In genomic region chr16:24236511-24236910, GRCm38 (mm10) we compare ENCODE assay signal across 23 mouse cellular contexts.
DNase-seq lines count a peak whose midpoint lies in the region; ATAC-seq and TF ChIP-seq lines count a peak whose summit lies in the region.
"Had no signal": no experiment of that assay in that cellular context is flagged by ENCODE, and none has a peak within 500 bp of the region (broad histone marks: within the 10 kb centered on the region; RNA-seq: fewer than 3 reads in every experiment).

No protein-coding gene starts in this region.

- H3K4me3 ChIP-seq in limb, embryonic 14.5 days (replicated peaks; ENCODE audit: low read length) = no peak overlapping the region
- no peak overlapping the region for H3K4me3 ChIP-seq in limb, embryonic 10.5 days
- H3K4me3 ChIP-seq in embryonic fibroblast, embryonic 13.5 days (ENCODE audit: insufficient read depth, low read length) = no peak overlapping the region
- H3K4me3 ChIP-seq: forebrain, embryonic 10.5 days; forebrain, embryonic 15.5 days; hindbrain, embryonic 10.5 days; midbrain, embryonic 13.5 days; neural tube, embryonic 13.5 days had no signal

- ATAC-seq in limb, embryonic 14.5 days (ENCODE audit: low FRiP score, low read depth) = no peak
- ATAC-seq: forebrain, embryonic 15.5 days; hindbrain, embryonic 16.5 days; liver, postnatal 0 days; midbrain, embryonic 13.5 days had no signal

- H3K9me3 ChIP-seq in limb, embryonic 14.5 days (ENCODE audit: control insufficient read depth, low read length) = no peaks in the 10 kb centered on the region
- no peaks in the 10 kb centered on the region for H3K9me3 ChIP-seq in limb, embryonic 10.5 days (replicated peaks)
- H3K9me3 ChIP-seq: forebrain, embryonic 10.5 days; forebrain, embryonic 15.5 days; hindbrain, embryonic 10.5 days; midbrain, embryonic 13.5 days; neural tube, embryonic 13.5 days had no signal

- no peaks in the 10 kb centered on the region for H3K27me3 ChIP-seq in limb, embryonic 14.5 days (ENCODE audit: control insufficient read depth, insufficient read depth, low read length)
- H3K27me3 ChIP-seq in limb, embryonic 10.5 days (ENCODE audit: low read depth, poor library complexity, severe bottlenecking) = no peaks in the 10 kb centered on the region
- H3K27me3 ChIP-seq: forebrain, embryonic 15.5 days; midbrain, embryonic 13.5 days; neural tube, embryonic 13.5 days had no signal

- peak; percentile 23 for DNase-seq in limb, embryonic 14.5 days (ENCODE audit: low spot score)
- DNase-seq in limb, embryonic 10.5 days (ENCODE audit: low spot score) = no peak
- peak; percentile 67 for DNase-seq in 3T3-L1 (ENCODE audit: low read depth, low spot score)
- peak; percentile 36 for DNase-seq in Muller cell, postnatal 12 days (ENCODE audit: inconsistent ontology term)
- DNase-seq in right cerebral cortex, postnatal 10 days (ENCODE audit: low spot score in 2 of 2) = no peak
- no peak for DNase-seq in cerebellum, adult 11-12 months
- DNase-seq: adrenal gland, postnatal 14 days; cerebellum, adult 18-20 months; cerebellum, postnatal 10 days; gastrocnemius, postnatal 10 days; heart, postnatal 14 days; kidney, postnatal 10 days; layer of hippocampus, postnatal 36 days; liver, postnatal 0 days had no signal

- WGBS in limb, embryonic 14.5 days = 45% methylated on average over 3 of the region's 3 CpGs
- WGBS in limb, embryonic 10.5 days = 69% methylated on average over 3 of the region's 3 CpGs

- TF ChIP-seq POLR2A in limb, embryonic 14.5 days (IDR thresholded peaks at IDR 0.05; ENCODE audit: borderline replicate concordance, extremely low read depth, insufficient read depth, insufficient read length) = no peak
- no peak for TF ChIP-seq POLR2A in embryonic fibroblast, embryonic 13.5 days (IDR thresholded peaks at IDR 0.05; ENCODE audit: low read depth, low read length)

- peaks cover 23% of the 10 kb centered on the region for H3K4me1 ChIP-seq in limb, embryonic 14.5 days (ENCODE audit: control insufficient read depth, insufficient read depth, low read length)
- peaks cover 19% of the 10 kb centered on the region for H3K4me1 ChIP-seq in limb, embryonic 10.5 days
- peaks cover 9% of the 10 kb centered on the region; the same call in 1 of the 2 replicates for H3K4me1 ChIP-seq in embryonic fibroblast, embryonic 13.5 days (ENCODE audit: control insufficient read depth, insufficient read depth, low read length)
- H3K4me1 ChIP-seq: forebrain, embryonic 10.5 days; hindbrain, embryonic 10.5 days; midbrain, embryonic 13.5 days; neural tube, embryonic 13.5 days had no signal

- no peak overlapping the region for H3K4me2 ChIP-seq in limb, embryonic 14.5 days (replicated peaks; ENCODE audit: low read depth, low read length, severe bottlenecking)
- H3K4me2 ChIP-seq: forebrain, embryonic 15.5 days; liver, embryonic 11.5 days; midbrain, embryonic 13.5 days; neural tube, embryonic 13.5 days had no signal

- no peak overlapping the region for H3K27ac ChIP-seq in limb, embryonic 14.5 days (replicated peaks; ENCODE audit: low read depth, low read length)
- no peak overlapping the region for H3K27ac ChIP-seq in limb, embryonic 10.5 days
- H3K27ac ChIP-seq in embryonic fibroblast, embryonic 13.5 days (ENCODE audit: insufficient read depth, low read length) = peak overlapping the region; percentile 48
- H3K27ac ChIP-seq: forebrain, embryonic 10.5 days; forebrain, embryonic 15.5 days; hindbrain, embryonic 10.5 days; macrophage; midbrain, embryonic 13.5 days; neural tube, embryonic 13.5 days had no signal

- H3K9ac ChIP-seq in limb, embryonic 14.5 days (ENCODE audit: low read depth, low read length, severe bottlenecking) = no peak overlapping the region
- H3K9ac ChIP-seq: forebrain, embryonic 15.5 days; liver, postnatal 0 days; midbrain, embryonic 13.5 days; neural tube, embryonic 13.5 days had no signal

- no peak for TF ChIP-seq CTCF in embryonic fibroblast, embryonic 13.5 days (IDR thresholded peaks at IDR 0.05; ENCODE audit: borderline replicate concordance, insufficient read depth, low read length)

- no peaks in the 10 kb centered on the region for H3K36me3 ChIP-seq in limb, embryonic 14.5 days (ENCODE audit: control insufficient read depth, insufficient read depth, low read length)
- H3K36me3 ChIP-seq in limb, embryonic 10.5 days = no peaks in the 10 kb centered on the region
- H3K36me3 ChIP-seq: forebrain, embryonic 10.5 days; forebrain, embryonic 15.5 days; hindbrain, embryonic 10.5 days; midbrain, embryonic 13.5 days; neural tube, embryonic 13.5 days had no signal

Comparison
In these comparisons a context has a peak if more than half of its experiments do, and no peak if none do; other contexts are left out.
1. DNase-seq: peak in limb, embryonic 14.5 days (single experiment), 3T3-L1 (single experiment) and Muller cell, postnatal 12 days (single experiment); none in limb, embryonic 10.5 days (single experiment), right cerebral cortex, postnatal 10 days (0 of 2) and cerebellum, adult 11-12 months (single experiment).